Mouse (Mus musculus) hindbrain, embryonic 12.5 days (tissue): ENCODE results near the gene Sergef. TPM values are rescaled to one million over a fixed set of nuclear protein-coding genes. Genes with fewer than 3 reads are reported as not detected.
A peak's percentile ranks its signal among the peaks of the same experiment; 100 is the strongest.

ENCODE experiments used
- ATAC-seq: fragments of 200-750 bp; cut with Nextera tagmentation; 2 replicates; pipeline ENCODE4 v1.8.0; 2017; ENCODE audit warnings: moderate TSS enrichment; ENCODE audit not compliant: low FRiP score
- H3K27ac ChIP-seq: fragments of 300-500 bp; sonication (generic); 2 replicates; pipeline ENCODE4 v1.5.1; 2016; ENCODE audit warnings: mild to moderate bottlenecking
- H3K27me3 ChIP-seq: fragments of 300-500 bp; sonication (generic); 2 replicates; pipeline ENCODE4 v1.6.1; 2016; ENCODE audit warnings: mild to moderate bottlenecking
- H3K36me3 ChIP-seq: fragments of 300-500 bp; sonication (generic); 2 replicates; pipeline ENCODE4 v1.6.1; 2016; ENCODE audit warnings: mild to moderate bottlenecking
- H3K4me1 ChIP-seq: fragments of 300-500 bp; sonication (generic); 2 replicates; pipeline ENCODE4 v1.6.1; 2016
- H3K4me2 ChIP-seq: fragments of 300-500 bp; sonication (generic); replicated peaks from 2 replicates; pipeline ENCODE4 v1.6.1; 2016; ENCODE audit warnings: mild to moderate bottlenecking
- H3K4me3 ChIP-seq: fragments of 300-500 bp; sonication (generic); 2 replicates; pipeline ENCODE4 v1.5.1; 2016; ENCODE audit warnings: mild to moderate bottlenecking
- H3K9ac ChIP-seq: fragments of 300-500 bp; sonication (generic); 2 replicates; pipeline ENCODE4 v1.6.1; 2016; ENCODE audit warnings: mild to moderate bottlenecking, moderate library complexity
- H3K9me3 ChIP-seq: fragments of 300-500 bp; sonication (generic); replicated peaks from 2 replicates; pipeline ENCODE4 v1.6.1; 2016; ENCODE audit warnings: mild to moderate bottlenecking
- whole genome bisulfite sequencing: fragments of 180-500 bp; shearing (Covaris S2); methylation state at CpG from one replicate; pipeline ENCODE4 v1.1.7; 2016; 5-methylcytosine and 5-hydroxymethylcytosine counted together
- polyA plus RNA-seq: library from polyadenylated mRNA; unstranded; fragments of >200 nt; fragmentation: Nextera tagmentation; extraction: Ambion mirVana; gene quantifications from 2 replicates; pipeline ENCODE4 v1.2.1, GENCODE M21; 2016

Gene Sergef
- polyA plus RNA-seq, 1 experiment from 2014 or later, result 18.9 TPM

- no peaks in the 10 kb centered on the region for H3K9me3 ChIP-seq
- no peak for ATAC-seq
- H3K9ac ChIP-seq, result no peak overlapping the region
- H3K36me3 ChIP-seq, result no peaks in the 10 kb centered on the region
- H3K4me3 ChIP-seq, result no peak overlapping the region
- no peaks in the 10 kb centered on the region for H3K27me3 ChIP-seq
- no peak overlapping the region for H3K27ac ChIP-seq
- H3K4me2 ChIP-seq, result no peak overlapping the region
- WGBS, result 76% methylated on average over 6 of the region's 6 CpGs
- peaks cover 18% of the 10 kb centered on the region; the same call in 1 of the 2 replicates for H3K4me1 ChIP-seq
Measured at GRCm38 (mm10) chr7:46479793-46480192, 159.8 kb downstream of the Sergef start.

GRCm38 (mm10) chr7:46477456-46477855 lies 162.2 kb downstream of the Sergef start:
- ATAC-seq, result no peak
- H3K9me3 ChIP-seq, result no peaks in the 10 kb centered on the region
- WGBS, result 85% methylated on average over 3 of the region's 3 CpGs

GRCm38 (mm10) chr7:46475464-46475863 lies 164.1 kb downstream of the Sergef start:
- ATAC-seq, result no peak; the same call in 1 of the 2 replicates
- no peaks in the 10 kb centered on the region for H3K27me3 ChIP-seq
- H3K9ac ChIP-seq, result no peak overlapping the region
- 64% methylated on average over 5 of the region's 5 CpGs for WGBS
- H3K27ac ChIP-seq, result no peak overlapping the region
- no peak overlapping the region for H3K4me2 ChIP-seq
- H3K4me3 ChIP-seq, result no peak overlapping the region
- no peaks in the 10 kb centered on the region for H3K36me3 ChIP-seq
- peaks cover 5% of the 10 kb centered on the region; the same call in 1 of the 2 replicates for H3K4me1 ChIP-seq
- H3K9me3 ChIP-seq, result no peaks in the 10 kb centered on the region

More at GRCm38 (mm10) chr7:46477456-46477855, 162.2 kb downstream of the Sergef start:
- no peak overlapping the region for H3K27ac ChIP-seq
- H3K9ac ChIP-seq, result no peak overlapping the region
- no peaks in the 10 kb centered on the region for H3K36me3 ChIP-seq
- no peak overlapping the region for H3K4me3 ChIP-seq
- H3K4me1 ChIP-seq, result peaks cover 14% of the 10 kb centered on the region
- H3K27me3 ChIP-seq, result no peaks in the 10 kb centered on the region
- no peak overlapping the region for H3K4me2 ChIP-seq

GRCm38 (mm10) chr7:46473141-46473540 lies 166.5 kb downstream of the Sergef start:
- H3K4me1 ChIP-seq, result peaks cover 5% of the 10 kb centered on the region; the same call in 1 of the 2 replicates
- H3K4me2 ChIP-seq, result no peak overlapping the region
- H3K9me3 ChIP-seq, result no peaks in the 10 kb centered on the region
- no peaks in the 10 kb centered on the region for H3K36me3 ChIP-seq
- H3K9ac ChIP-seq, result no peak overlapping the region
- WGBS, result 30% methylated on average over 9 of the region's 9 CpGs
- H3K4me3 ChIP-seq, result no peak overlapping the region
- no peak for ATAC-seq
- H3K27ac ChIP-seq, result no peak overlapping the region
- no peaks in the 10 kb centered on the region for H3K27me3 ChIP-seq

GRCm38 (mm10) chr7:46471054-46471737 lies 168.4 kb downstream of the Sergef start:
- no peak overlapping the region for H3K4me3 ChIP-seq
- H3K36me3 ChIP-seq, result no peaks in the 10 kb centered on the region
- no peak overlapping the region for H3K27ac ChIP-seq
- H3K4me1 ChIP-seq, result peaks cover 5% of the 10 kb centered on the region; the same call in 1 of the 2 replicates
- no peaks in the 10 kb centered on the region for H3K9me3 ChIP-seq
- H3K27me3 ChIP-seq, result no peaks in the 10 kb centered on the region
- 66% methylated on average over 7 of the region's 7 CpGs for WGBS
- no peak for ATAC-seq
- H3K9ac ChIP-seq, result no peak overlapping the region
- H3K4me2 ChIP-seq, result no peak overlapping the region

GRCm38 (mm10) chr7:46469542-46469941 lies 170.1 kb downstream of the Sergef start:
- Histone ChIP-seq H3K36me3 (no peaks in the 10 kb centered on the region), H3K4me1 (peaks cover 5% of the 10 kb centered on the region; the same call in 1 of the 2 replicates), H3K9ac (no peak overlapping the region), H3K4me2 (no peak overlapping the region), H3K27ac (no peak overlapping the region), H3K27me3 (no peaks in the 10 kb centered on the region), H3K9me3 (no peaks in the 10 kb centered on the region), H3K4me3 (no peak overlapping the region)
- 91% methylated on average over 3 of the region's 3 CpGs for WGBS
- ATAC-seq, result no peak

- H3K4me3 ChIP-seq, result no peak overlapping the region
- H3K27me3 ChIP-seq, result no peaks in the 10 kb centered on the region
- H3K9ac ChIP-seq, result no peak overlapping the region
- no peak for ATAC-seq
- no peak overlapping the region for H3K4me2 ChIP-seq
- no peaks in the 10 kb centered on the region for H3K4me1 ChIP-seq
- no peaks in the 10 kb centered on the region for H3K9me3 ChIP-seq
- H3K36me3 ChIP-seq, result no peaks in the 10 kb centered on the region
- WGBS, result 74% methylated on average over 7 of the region's 7 CpGs
- H3K27ac ChIP-seq, result no peak overlapping the region
Measured at GRCm38 (mm10) chr7:46466422-46466981, 173.1 kb downstream of the Sergef start.

- Histone ChIP-seq H3K36me3 (no peaks in the 10 kb centered on the region), H3K9me3 (peaks cover 3% of the 10 kb centered on the region; the same call in 1 of the 2 replicates), H3K4me3 (no peak overlapping the region), H3K4me2 (no peak overlapping the region), H3K4me1 (peaks cover 8% of the 10 kb centered on the region), H3K9ac (no peak overlapping the region), H3K27me3 (no peaks in the 10 kb centered on the region), H3K27ac (no peak overlapping the region)
- WGBS, result 81% methylated on average over 8 of the region's 8 CpGs
- ATAC-seq, result no peak
Measured at GRCm38 (mm10) chr7:46463136-46463535, 176.5 kb downstream of the Sergef start.

- 69% methylated on average over 8 of the region's 8 CpGs for WGBS
- H3K4me3 ChIP-seq, result no peak overlapping the region
- H3K27ac ChIP-seq, result no peak overlapping the region
Measured at GRCm38 (mm10) chr7:46462287-46462686, 177.3 kb downstream of the Sergef start.

GRCm38 (mm10) chr7:46459605-46460245 lies 179.9 kb downstream of the Sergef start:
- Histone ChIP-seq H3K9me3 (peaks cover 3% of the 10 kb centered on the region; the same call in 1 of the 2 replicates), H3K27me3 (no peaks in the 10 kb centered on the region), H3K27ac (peak overlapping the region; percentile 52), H3K9ac (no peak overlapping the region), H3K4me1 (peaks cover 8% of the 10 kb centered on the region), H3K4me3 (no peak overlapping the region), H3K36me3 (no peaks in the 10 kb centered on the region), H3K4me2 (no peak overlapping the region)
- 81% methylated on average over 9 of the region's 9 CpGs for WGBS
- ATAC-seq, result peak; percentile 39; the same call in 1 of the 2 replicates

More at GRCm38 (mm10) chr7:46462287-46462686, 177.3 kb downstream of the Sergef start:
- no peaks in the 10 kb centered on the region for H3K27me3 ChIP-seq
- ATAC-seq, result no peak
- H3K9me3 ChIP-seq, result peaks cover 3% of the 10 kb centered on the region; the same call in 1 of the 2 replicates
- H3K36me3 ChIP-seq, result no peaks in the 10 kb centered on the region
- peaks cover 8% of the 10 kb centered on the region for H3K4me1 ChIP-seq
- no peak overlapping the region for H3K9ac ChIP-seq
- no peak overlapping the region for H3K4me2 ChIP-seq

- peak; percentile 57 for ATAC-seq
- Histone ChIP-seq H3K4me3 (no peak overlapping the region), H3K27me3 (no peaks in the 10 kb centered on the region), H3K4me2 (no peak overlapping the region), H3K36me3 (no peaks in the 10 kb centered on the region), H3K27ac (peak overlapping the region; percentile 52), H3K9me3 (peaks cover 3% of the 10 kb centered on the region; the same call in 1 of the 2 replicates), H3K9ac (no peak overlapping the region), H3K4me1 (peaks cover 12% of the 10 kb centered on the region)
- WGBS, result 75% methylated on average over 2 of the region's 2 CpGs
Measured at GRCm38 (mm10) chr7:46459200-46459599, 180.4 kb downstream of the Sergef start.

- Histone ChIP-seq H3K4me2 (no peak overlapping the region), H3K4me1 (peaks cover 21% of the 10 kb centered on the region), H3K9me3 (peaks cover 3% of the 10 kb centered on the region; the same call in 1 of the 2 replicates), H3K9ac (no peak overlapping the region), H3K27ac (no peak overlapping the region), H3K4me3 (no peak overlapping the region), H3K36me3 (no peaks in the 10 kb centered on the region), H3K27me3 (no peaks in the 10 kb centered on the region)
- ATAC-seq, result no peak
- 70% methylated on average over 3 of the region's 3 CpGs for WGBS
Measured at GRCm38 (mm10) chr7:46457889-46458288, 181.7 kb downstream of the Sergef start.
